Mouse (Mus musculus) embryonic facial prominence, embryonic 11.5 days (tissue): ENCODE results near the gene Rnf6. TPM values are rescaled to one million over a fixed set of nuclear protein-coding genes. Genes with fewer than 3 reads are reported as not detected.

Experiments
- ATAC-seq: fragments of 200-750 bp; cut with Nextera tagmentation; replicated peaks from 2 replicates; pipeline ENCODE4 v1.8.0; 2017; ENCODE audit warnings: low read depth; ENCODE audit not compliant: insufficient number of reproducible peaks, low FRiP score, low TSS enrichment
- DNase-seq: peaks from one replicate; pipeline ENCODE4 v3.0.0-alpha.2; 2015; ENCODE audit warnings: low spot score
- H3K27ac ChIP-seq: fragments of 300-500 bp; sonication (generic); replicated peaks from 2 replicates; pipeline ENCODE4 v1.5.1; 2014; ENCODE audit warnings: mild to moderate bottlenecking, low read depth, low read length, control low read depth
- H3K27me3 ChIP-seq: fragments of 300-500 bp; sonication (generic); 2 replicates; pipeline ENCODE4 v1.6.1; 2014; ENCODE audit warnings: mild to moderate bottlenecking, low read length, moderate library complexity, mixed read lengths; ENCODE audit not compliant: control insufficient read depth, insufficient read depth
- H3K36me3 ChIP-seq: fragments of 300-500 bp; sonication (generic); replicated peaks from 2 replicates; pipeline ENCODE4 v1.6.1; 2014; ENCODE audit warnings: low read depth, mild to moderate bottlenecking, low read length, moderate library complexity, mixed read lengths; ENCODE audit not compliant: control insufficient read depth, insufficient read depth
- H3K4me1 ChIP-seq: fragments of 300-500 bp; sonication (generic); 2 replicates; pipeline ENCODE4 v1.6.1; 2014; ENCODE audit warnings: low read length, mixed read lengths; ENCODE audit not compliant: control insufficient read depth, insufficient read depth
- H3K4me2 ChIP-seq: fragments of 300-500 bp; sonication (generic); 2 replicates; pipeline ENCODE4 v1.6.1; 2014; ENCODE audit warnings: low read depth, mild to moderate bottlenecking, control low read depth, low read length, moderate library complexity
- H3K4me3 ChIP-seq: fragments of 300-500 bp; sonication (generic); 2 replicates; pipeline ENCODE4 v1.5.1; 2014; ENCODE audit warnings: low read depth, low read length, control low read depth
- H3K9ac ChIP-seq: fragments of 300-500 bp; sonication (generic); replicated peaks from 2 replicates; pipeline ENCODE4 v1.6.1; 2014; ENCODE audit warnings: mild to moderate bottlenecking, control low read depth, low read length
- H3K9me3 ChIP-seq: fragments of 300-500 bp; sonication (generic); replicated peaks from 2 replicates; pipeline ENCODE4 v1.6.1; 2016; ENCODE audit warnings: mild to moderate bottlenecking, low read length, inconsistent platforms, mixed read lengths; ENCODE audit not compliant: control insufficient read depth
- WGBS: fragments of 180-500 bp; shearing (Covaris S2); extraction: QIAGEN DNeasy Blood & Tissue Kit; methylation state at CpG from one replicate; pipeline ENCODE4 v1.1.7; 2014; 5-methylcytosine and 5-hydroxymethylcytosine counted together
- polyA plus RNA-seq: library from polyadenylated mRNA; unstranded; fragments of >200 nt; fragmentation: Nextera tagmentation; extraction: Ambion mirVana; gene quantifications from 2 replicates; pipeline ENCODE4 v1.2.1, GENCODE M21; 2014

Gene Rnf6
- polyA plus RNA-seq, 1 experiment from 2014 or later: 23.7 TPM

GRCm38 (mm10) chr5:146238274-146238673 is 16.9 kb upstream of the Rnf6 start:
- Histone ChIP-seq H3K27me3 (no peaks in the 10 kb centered on the region), H3K4me3 (no peak overlapping the region), H3K4me1 (no peaks in the 10 kb centered on the region), H3K9ac (no peak overlapping the region), H3K36me3 (no peaks in the 10 kb centered on the region; the same call in 1 of the 2 replicates), H3K9me3 (no peaks in the 10 kb centered on the region), H3K27ac (no peak overlapping the region), H3K4me2 (no peak overlapping the region)
- WGBS: 91% methylated on average over 10 of the region's 10 CpGs
- no peak for ATAC-seq
- DNase-seq: no peak

DNA sequence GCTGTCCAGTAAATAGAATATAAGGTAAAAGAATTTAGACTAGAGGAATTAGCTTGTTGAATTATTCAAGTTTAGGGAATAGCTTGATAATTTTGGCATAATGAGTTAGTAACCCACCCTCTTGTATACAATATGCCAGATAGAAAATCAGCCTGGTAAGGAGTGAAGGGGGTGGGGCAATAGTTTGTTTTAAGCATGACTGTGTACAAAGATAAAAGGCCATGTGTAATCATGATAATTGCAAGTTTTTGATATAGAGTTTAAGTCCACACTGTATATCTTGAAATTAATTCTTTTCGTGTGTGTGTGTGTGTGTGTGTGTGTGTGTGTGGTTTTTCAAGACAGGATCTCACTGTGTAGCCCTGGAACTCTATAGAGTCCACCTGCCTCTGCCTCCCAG is 13.0 kb upstream of the Rnf6 start:
- H3K9me3 ChIP-seq: no peaks in the 10 kb centered on the region
- no peak overlapping the region for H3K4me2 ChIP-seq
- ATAC-seq (no peak), DNase-seq (no peak)
- H3K4me3 ChIP-seq: no peak overlapping the region
- no peaks in the 10 kb centered on the region; the same call in 1 of the 2 replicates for H3K36me3 ChIP-seq
- no peaks in the 10 kb centered on the region for H3K4me1 ChIP-seq
- H3K27ac ChIP-seq: no peak overlapping the region
- no peak overlapping the region for H3K9ac ChIP-seq
- 88% methylated on average over 1 of the region's 1 CpGs for WGBS
- H3K27me3 ChIP-seq: no peaks in the 10 kb centered on the region

GRCm38 (mm10) chr5:146232816-146233215 is 11.5 kb upstream of the Rnf6 start:
- H3K9ac ChIP-seq: no peak overlapping the region; the same call in 1 of the 2 replicates
- no peaks in the 10 kb centered on the region for H3K4me1 ChIP-seq
- DNase-seq (no peak), ATAC-seq (no peak)
- peak overlapping the region; percentile 10; the same call in 1 of the 2 replicates for H3K4me2 ChIP-seq
- 77% methylated on average over 11 of the region's 11 CpGs for WGBS
- no peak overlapping the region for H3K27ac ChIP-seq
- no peaks in the 10 kb centered on the region for H3K27me3 ChIP-seq
- no peaks in the 10 kb centered on the region for H3K9me3 ChIP-seq
- H3K4me3 ChIP-seq: 0 out of 2 replicates have a peak overlapping the region, but pooled peaks have one; percentile 0
- no peaks in the 10 kb centered on the region; the same call in 1 of the 2 replicates for H3K36me3 ChIP-seq

- Histone ChIP-seq H3K4me2 (peak overlapping the region; percentile 81), H3K4me1 (no peaks in the 10 kb centered on the region), H3K27ac (no peak overlapping the region), H3K27me3 (no peaks in the 10 kb centered on the region), H3K36me3 (no peaks in the 10 kb centered on the region; the same call in 1 of the 2 replicates), H3K9ac (peak overlapping the region; percentile 87), H3K9me3 (no peaks in the 10 kb centered on the region), H3K4me3 (peak overlapping the region; percentile 84)
- WGBS: 43% methylated on average over 6 of the region's 6 CpGs
- no peak for ATAC-seq
- DNase-seq: no peak
Observed at GRCm38 (mm10) chr5:146232056-146232675, 10.8 kb upstream of the Rnf6 start.

DNA sequence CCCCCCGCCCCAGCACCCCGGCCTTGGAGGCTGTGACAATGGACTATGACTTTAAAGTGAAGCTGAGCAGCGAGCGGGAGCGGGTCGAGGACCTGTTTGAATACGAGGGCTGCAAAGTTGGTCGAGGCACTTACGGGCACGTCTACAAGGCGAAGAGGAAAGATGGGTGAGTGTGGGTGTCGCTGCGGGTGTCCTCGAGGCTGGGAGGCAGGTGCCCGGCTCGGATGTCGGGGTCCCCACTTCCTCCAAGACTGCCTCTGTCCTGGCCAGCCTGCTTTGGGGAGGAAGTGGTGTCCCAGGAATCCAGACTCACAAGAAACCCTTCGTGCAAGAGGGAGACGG is 10.3 kb upstream of the Rnf6 start:
- WGBS: under 1% methylated on average over 19 of the region's 19 CpGs
- peak overlapping the region; percentile 87 for H3K9ac ChIP-seq
- DNase-seq (peak; percentile 21), ATAC-seq (no peak)
- no peaks in the 10 kb centered on the region for H3K27me3 ChIP-seq
- H3K36me3 ChIP-seq: no peaks in the 10 kb centered on the region
- H3K4me3 ChIP-seq: peak overlapping the region; percentile 84
- no peaks in the 10 kb centered on the region for H3K9me3 ChIP-seq
- no peaks in the 10 kb centered on the region for H3K4me1 ChIP-seq
- H3K27ac ChIP-seq: peak overlapping the region; percentile 93; the same call in 1 of the 2 replicates
- peak overlapping the region; percentile 81 for H3K4me2 ChIP-seq

DNA sequence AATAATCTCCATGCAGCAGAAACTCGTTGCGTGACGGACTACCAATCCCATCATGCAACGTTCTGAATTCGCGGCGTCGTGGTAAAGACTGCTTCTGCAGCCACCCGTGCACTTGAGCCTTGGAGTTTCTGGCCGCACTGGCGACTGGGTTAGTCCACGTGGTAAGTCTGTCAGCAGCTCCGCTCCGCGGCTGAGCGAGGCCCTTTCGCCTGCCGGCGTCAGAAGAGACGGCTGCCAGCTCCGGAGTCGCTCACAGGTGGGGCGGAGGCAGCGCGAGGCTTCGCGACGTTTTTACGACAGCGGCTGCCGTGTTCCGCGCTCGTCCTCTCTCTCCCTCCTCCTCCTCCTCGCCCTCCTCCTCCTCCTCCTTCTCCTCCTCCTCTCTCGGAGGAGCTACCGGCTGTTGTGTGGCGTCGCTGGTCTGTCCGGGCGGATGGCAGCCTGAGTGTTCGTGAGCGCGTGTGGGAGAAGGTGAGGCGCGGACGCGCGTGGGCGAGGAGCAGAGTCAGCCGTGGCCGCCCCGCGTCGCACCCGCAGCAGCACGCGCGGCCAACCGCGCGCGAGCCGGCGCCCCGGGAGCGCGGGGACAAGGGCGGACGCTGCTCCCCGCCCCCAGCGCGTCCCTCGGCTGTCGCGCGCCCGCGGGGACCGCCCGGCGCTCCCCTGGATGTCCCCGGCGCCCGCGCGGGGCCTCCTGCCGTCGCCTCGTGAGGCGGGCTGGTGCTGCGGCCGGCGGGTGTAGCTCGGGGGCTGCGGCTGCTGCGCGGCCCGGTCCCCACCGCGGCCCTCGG is 9.7 kb upstream of the Rnf6 start, which contains the start of gene Cdk8:
Gene Cdk8, plus strand, starts transcription at position 367 of the 791 bp plus-strand sequence.
- Histone ChIP-seq H3K9me3 (no peaks in the 10 kb centered on the region), H3K36me3 (no peaks in the 10 kb centered on the region), H3K4me1 (no peaks in the 10 kb centered on the region), H3K4me2 (peak within 1 kb of the TSS; percentile 81), H3K27me3 (no peaks in the 10 kb centered on the region), H3K9ac (peak within 1 kb of the TSS; percentile 87), H3K4me3 (peak within 1 kb of the TSS; percentile 84), H3K27ac (peak within 1 kb of the TSS; percentile 93)
- DNase-seq (peak; percentile 97), ATAC-seq (peak; percentile 89)
- under 1% methylated on average over 68 of the region's 102 CpGs for WGBS

- DNase-seq: peak; percentile 8
- H3K27me3 ChIP-seq: no peaks in the 10 kb centered on the region
- H3K4me2 ChIP-seq: peak overlapping the region; percentile 42
- peak overlapping the region; percentile 93; the same call in 1 of the 2 replicates for H3K27ac ChIP-seq
- WGBS: 58% methylated on average over 17 of the region's 17 CpGs
- H3K9me3 ChIP-seq: no peaks in the 10 kb centered on the region
- peak overlapping the region; percentile 87 for H3K9ac ChIP-seq
- H3K4me1 ChIP-seq: no peaks in the 10 kb centered on the region
- no peak for ATAC-seq
- H3K36me3 ChIP-seq: no peaks in the 10 kb centered on the region
- peak overlapping the region; percentile 84 for H3K4me3 ChIP-seq
Observed at GRCm38 (mm10) chr5:146229869-146230650, 8.7 kb upstream of the Rnf6 start.
